Mouse (Mus musculus): Measurements from ENCODE around the gene Foxo6. TPM values are rescaled to one million over a fixed set of nuclear protein-coding genes. Genes with fewer than 3 reads are reported as not detected.

Foxo6 gene
- polyA plus RNA-seq, 1 experiment from 2014 or later = 0.14 TPM

- Histone ChIP-seq H3K27ac (ENCODE audit: low read depth, low read length) (no peak overlapping the region), H3K9ac (ENCODE audit: low read depth, low read length) (no peak overlapping the region), H3K4me1 (replicated peaks; ENCODE audit: control insufficient read depth, insufficient read depth, low read length) (peaks cover 6% of the 10 kb centered on the region; the same call in 1 of the 2 replicates), H3K4me3 (ENCODE audit: low read depth, low read length) (no peak overlapping the region), H3K27me3 (replicated peaks; ENCODE audit: control insufficient read depth, insufficient read depth, low read length) (peaks cover 72% of the 10 kb centered on the region), H3K36me3 (ENCODE audit: control insufficient read depth, insufficient read depth, low read length) (no peaks in the 10 kb centered on the region), H3K9me3 (ENCODE audit: control insufficient read depth, low read length) (no peaks in the 10 kb centered on the region), H3K4me2 (no peak overlapping the region)
- ATAC-seq (replicated peaks; ENCODE audit: low FRiP score) = no peak
- DNase-seq (ENCODE audit: low spot score) = no peak
- WGBS = 78% methylated on average over 3 of the region's 3 CpGs
Observed at GRCm38 (mm10) chr4:120281011-120281410, 6.1 kb downstream of the Foxo6 start.

DNA sequence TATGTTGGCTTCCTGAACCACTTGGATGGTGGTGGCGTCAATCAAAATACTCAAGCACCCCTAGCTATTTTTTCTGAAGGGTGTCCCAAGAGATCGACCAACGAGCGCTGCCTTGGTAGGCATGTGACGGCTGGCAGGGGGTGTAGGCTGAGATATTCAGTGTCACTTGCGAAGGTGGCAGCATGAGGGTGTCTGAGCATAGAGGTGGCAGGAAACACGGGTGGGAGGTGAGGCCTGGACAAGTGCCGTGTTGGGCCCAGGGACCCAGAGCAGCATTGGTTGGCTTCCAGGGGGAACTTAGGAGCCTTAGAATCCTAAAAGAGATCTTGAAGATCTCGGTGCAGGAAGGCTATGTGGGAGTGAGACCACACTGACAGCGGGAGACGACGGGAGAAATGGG is 6.7 kb downstream of the Foxo6 start:
- Histone ChIP-seq H3K4me3 (ENCODE audit: low read depth, low read length) (no peak overlapping the region), H3K27ac (ENCODE audit: low read depth, low read length) (no peak overlapping the region), H3K36me3 (ENCODE audit: control insufficient read depth, insufficient read depth, low read length) (no peaks in the 10 kb centered on the region), H3K4me2 (no peak overlapping the region), H3K27me3 (replicated peaks; ENCODE audit: control insufficient read depth, insufficient read depth, low read length) (peaks cover 71% of the 10 kb centered on the region), H3K9me3 (ENCODE audit: control insufficient read depth, low read length) (no peaks in the 10 kb centered on the region), H3K9ac (ENCODE audit: low read depth, low read length) (no peak overlapping the region), H3K4me1 (replicated peaks; ENCODE audit: control insufficient read depth, insufficient read depth, low read length) (peaks cover 6% of the 10 kb centered on the region; the same call in 1 of the 2 replicates)
- 73% methylated on average over 12 of the region's 12 CpGs for WGBS
- ATAC-seq (replicated peaks; ENCODE audit: low FRiP score) (no peak), DNase-seq (ENCODE audit: low spot score) (no peak)

GRCm38 (mm10) chr4:120277255-120277928 is 9.8 kb downstream of the Foxo6 start:
- no peaks in the 10 kb centered on the region for H3K4me1 ChIP-seq (replicated peaks; ENCODE audit: control insufficient read depth, insufficient read depth, low read length)

DNA sequence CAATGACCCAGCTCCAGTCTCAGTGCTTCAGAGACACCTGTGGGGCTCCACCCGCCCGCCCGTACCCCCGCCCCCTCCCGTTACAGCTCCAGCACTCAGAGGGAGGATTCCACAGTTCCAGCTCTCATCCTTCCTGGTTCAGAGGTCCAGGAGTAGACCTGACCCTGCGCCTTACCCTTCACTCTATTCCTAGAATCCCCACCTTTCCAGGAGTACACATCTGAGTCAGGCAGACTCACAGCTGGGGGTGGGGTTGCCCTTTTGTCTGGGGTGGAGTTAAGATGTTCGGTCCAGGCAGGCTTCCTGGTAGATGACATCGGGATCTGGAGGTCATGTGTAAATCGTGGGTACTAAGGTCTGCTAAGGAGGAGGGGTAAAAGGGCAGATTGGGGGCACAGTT is 11.7 kb downstream of the Foxo6 start:
- Histone ChIP-seq H3K27ac (ENCODE audit: low read depth, low read length) (no peak overlapping the region), H3K9me3 (ENCODE audit: control insufficient read depth, low read length) (no peaks in the 10 kb centered on the region), H3K27me3 (replicated peaks; ENCODE audit: control insufficient read depth, insufficient read depth, low read length) (peaks cover 48% of the 10 kb centered on the region), H3K36me3 (ENCODE audit: control insufficient read depth, insufficient read depth, low read length) (no peaks in the 10 kb centered on the region), H3K4me1 (replicated peaks; ENCODE audit: control insufficient read depth, insufficient read depth, low read length) (no peaks in the 10 kb centered on the region), H3K9ac (ENCODE audit: low read depth, low read length) (no peak overlapping the region), H3K4me2 (no peak overlapping the region), H3K4me3 (ENCODE audit: low read depth, low read length) (no peak overlapping the region)
- DNase-seq (ENCODE audit: low spot score) = no peak
- WGBS = 70% methylated on average over 9 of the region's 9 CpGs
- no peak for ATAC-seq (replicated peaks; ENCODE audit: low FRiP score)

More at GRCm38 (mm10) chr4:120277255-120277928, 9.8 kb downstream of the Foxo6 start:
- Histone ChIP-seq H3K4me2 (no peak overlapping the region), H3K4me3 (ENCODE audit: low read depth, low read length) (no peak overlapping the region), H3K9ac (ENCODE audit: low read depth, low read length) (no peak overlapping the region), H3K27me3 (replicated peaks; ENCODE audit: control insufficient read depth, insufficient read depth, low read length) (peaks cover 50% of the 10 kb centered on the region), H3K27ac (ENCODE audit: low read depth, low read length) (no peak overlapping the region), H3K36me3 (ENCODE audit: control insufficient read depth, insufficient read depth, low read length) (no peaks in the 10 kb centered on the region), H3K9me3 (ENCODE audit: control insufficient read depth, low read length) (no peaks in the 10 kb centered on the region)
- WGBS = 49% methylated on average over 4 of the region's 4 CpGs
- no peak for ATAC-seq (replicated peaks; ENCODE audit: low FRiP score)
- no peak for DNase-seq (ENCODE audit: low spot score)

DNA sequence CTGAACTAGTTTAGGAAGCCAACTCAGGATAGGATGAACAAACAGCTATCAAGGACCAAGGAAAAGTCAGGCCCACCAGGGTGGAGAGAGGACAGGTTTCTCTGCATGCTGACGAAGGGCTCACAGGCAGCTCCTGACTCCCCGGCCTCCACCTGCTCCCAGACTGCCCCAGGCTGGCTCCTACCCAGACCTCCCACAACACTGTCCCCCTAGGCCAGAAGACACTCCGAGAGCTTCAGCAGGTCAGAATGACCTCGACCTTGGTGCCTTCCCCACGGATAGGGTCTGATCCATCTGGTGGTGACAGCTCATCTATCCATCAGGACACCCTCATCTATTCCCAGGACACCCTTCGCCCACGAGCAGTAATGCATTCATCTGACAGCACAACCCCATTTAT is 13.6 kb downstream of the Foxo6 start:
- no peaks in the 10 kb centered on the region for H3K9me3 ChIP-seq (ENCODE audit: control insufficient read depth, low read length)
- 61% methylated on average over 7 of the region's 7 CpGs for WGBS
- peaks cover 61% of the 10 kb centered on the region for H3K27me3 ChIP-seq (replicated peaks; ENCODE audit: control insufficient read depth, insufficient read depth, low read length)
- no peak overlapping the region for H3K4me2 ChIP-seq
- H3K4me3 ChIP-seq (ENCODE audit: low read depth, low read length) = no peak overlapping the region
- H3K4me1 ChIP-seq (replicated peaks; ENCODE audit: control insufficient read depth, insufficient read depth, low read length) = no peaks in the 10 kb centered on the region
- no peak overlapping the region for H3K9ac ChIP-seq (ENCODE audit: low read depth, low read length)
- H3K27ac ChIP-seq (ENCODE audit: low read depth, low read length) = no peak overlapping the region
- DNase-seq (ENCODE audit: low spot score) (no peak), ATAC-seq (replicated peaks; ENCODE audit: low FRiP score) (no peak)
- no peaks in the 10 kb centered on the region for H3K36me3 ChIP-seq (ENCODE audit: control insufficient read depth, insufficient read depth, low read length)

- Histone ChIP-seq H3K27ac (ENCODE audit: low read depth, low read length) (no peak overlapping the region), H3K27me3 (replicated peaks; ENCODE audit: control insufficient read depth, insufficient read depth, low read length) (peaks cover 74% of the 10 kb centered on the region), H3K9me3 (ENCODE audit: control insufficient read depth, low read length) (no peaks in the 10 kb centered on the region), H3K4me2 (no peak overlapping the region), H3K9ac (ENCODE audit: low read depth, low read length) (no peak overlapping the region), H3K36me3 (ENCODE audit: control insufficient read depth, insufficient read depth, low read length) (no peaks in the 10 kb centered on the region), H3K4me1 (replicated peaks; ENCODE audit: control insufficient read depth, insufficient read depth, low read length) (no peaks in the 10 kb centered on the region), H3K4me3 (ENCODE audit: low read depth, low read length) (no peak overlapping the region)
- no peak for ATAC-seq (replicated peaks; ENCODE audit: low FRiP score)
- DNase-seq (ENCODE audit: low spot score) = no peak
- 70% methylated on average over 6 of the region's 6 CpGs for WGBS
Observed at GRCm38 (mm10) chr4:120271886-120272580, 15.1 kb downstream of the Foxo6 start.

- WGBS = 57% methylated on average over 8 of the region's 8 CpGs
- Histone ChIP-seq H3K9ac (ENCODE audit: low read depth, low read length) (no peak overlapping the region), H3K4me2 (no peak overlapping the region), H3K9me3 (ENCODE audit: control insufficient read depth, low read length) (no peaks in the 10 kb centered on the region), H3K27ac (ENCODE audit: low read depth, low read length) (no peak overlapping the region), H3K4me3 (ENCODE audit: low read depth, low read length) (no peak overlapping the region), H3K4me1 (replicated peaks; ENCODE audit: control insufficient read depth, insufficient read depth, low read length) (no peaks in the 10 kb centered on the region), H3K27me3 (replicated peaks; ENCODE audit: control insufficient read depth, insufficient read depth, low read length) (peaks cover 75% of the 10 kb centered on the region), H3K36me3 (ENCODE audit: control insufficient read depth, insufficient read depth, low read length) (no peaks in the 10 kb centered on the region)
- ATAC-seq (replicated peaks; ENCODE audit: low FRiP score) = no peak
- no peak for DNase-seq (ENCODE audit: low spot score)
Observed at GRCm38 (mm10) chr4:120271208-120271607, 15.9 kb downstream of the Foxo6 start.

- Histone ChIP-seq H3K9ac (ENCODE audit: low read depth, low read length) (no peak overlapping the region), H3K4me3 (ENCODE audit: low read depth, low read length) (no peak overlapping the region), H3K4me2 (no peak overlapping the region), H3K27ac (ENCODE audit: low read depth, low read length) (no peak overlapping the region), H3K4me1 (replicated peaks; ENCODE audit: control insufficient read depth, insufficient read depth, low read length) (no peaks in the 10 kb centered on the region), H3K9me3 (ENCODE audit: control insufficient read depth, low read length) (no peaks in the 10 kb centered on the region), H3K36me3 (ENCODE audit: control insufficient read depth, insufficient read depth, low read length) (no peaks in the 10 kb centered on the region), H3K27me3 (replicated peaks; ENCODE audit: control insufficient read depth, insufficient read depth, low read length) (peaks cover 75% of the 10 kb centered on the region)
- no peak for DNase-seq (ENCODE audit: low spot score)
- no peak for ATAC-seq (replicated peaks; ENCODE audit: low FRiP score)
- WGBS = 24% methylated on average over 4 of the region's 4 CpGs
Observed at GRCm38 (mm10) chr4:120270937-120271199, 16.3 kb downstream of the Foxo6 start.

Measured in liver, embryonic 11.5 days (tissue).